Mouse (Mus musculus): ENCODE results near the gene Rbms3.

GRCm38 (mm10) chr9:116524386-116524785, 1105.3 kb downstream of the Rbms3 start:
- TF ChIP-seq POLR2A (IDR thresholded peaks at IDR 0.05; ENCODE audit: low read depth, low read length) (no peak), CTCF (conservative IDR thresholded peaks at IDR 0.05; ENCODE audit: insufficient read depth, insufficient read length, low read depth, low read length) (no peak)
